Mouse (Mus musculus) c-Kit-positive CD71-positive TER-119-positive erythroid progenitor cells, embryonic 14.5 days (primary cell): Measurements from ENCODE around the gene Lgr5.

Source experiments
- DNase-seq: peaks from one replicate; pipeline ENCODE4 v3.0.0-alpha.2; 2013; ENCODE audit warnings: low spot score

The Lgr5 gene

DNA sequence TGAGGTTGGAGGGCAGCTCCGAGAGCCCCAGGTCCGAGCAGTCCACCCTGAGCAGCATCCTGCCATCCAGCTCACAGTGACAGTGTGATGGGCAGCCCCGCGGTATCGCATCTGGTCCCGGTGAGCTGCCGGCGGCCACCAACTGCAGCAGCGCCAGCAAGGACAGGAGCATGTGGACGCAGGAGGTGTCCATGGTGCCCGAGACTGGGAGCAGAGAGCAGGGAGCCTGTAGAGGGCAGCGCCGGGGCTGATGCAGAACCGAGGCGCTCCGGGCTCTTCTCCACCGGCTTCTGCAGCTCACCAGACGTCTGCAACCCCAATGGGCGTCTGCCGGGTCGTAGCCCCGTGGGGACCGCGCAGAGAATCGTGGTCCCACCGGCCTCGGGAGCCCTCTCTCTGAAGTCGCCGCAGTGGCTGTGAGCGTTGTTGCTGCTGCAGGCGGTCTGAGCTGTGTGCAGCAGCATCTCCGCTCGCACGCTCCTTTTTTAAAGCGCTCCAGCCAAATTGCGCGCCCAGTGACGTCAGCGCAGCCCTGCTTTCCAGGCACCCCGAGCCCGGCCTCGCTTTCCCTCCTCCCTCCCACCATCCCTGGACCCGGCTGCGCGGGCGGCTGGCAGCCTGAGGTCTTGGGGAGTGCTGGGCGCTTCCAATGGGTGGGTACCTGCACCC is at the start of gene Lgr5:
Gene Lgr5, minus strand, starts transcription at position 480 of the 669 bp plus-strand sequence.
- no peak for DNase-seq

DNA sequence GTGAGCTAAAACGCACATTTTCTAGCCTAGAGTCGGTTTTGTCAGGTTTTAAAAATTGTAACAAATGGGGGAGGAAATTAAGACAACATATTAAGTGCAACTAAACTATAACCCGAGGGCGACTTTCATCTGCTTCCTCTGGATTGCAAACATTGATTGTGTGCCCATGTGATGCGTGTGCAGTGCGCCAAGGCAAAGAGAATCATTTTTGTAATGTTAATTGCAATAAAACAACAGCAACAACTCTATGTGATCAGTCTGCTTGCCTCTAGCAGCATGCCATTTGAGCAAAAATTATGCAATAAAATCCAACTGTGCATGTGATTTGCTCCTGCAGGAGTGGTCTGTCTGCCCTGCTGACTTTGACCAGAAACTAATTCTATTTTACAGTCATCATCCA is 39.1 kb upstream of the Lgr5 start:
- DNase-seq: no peak

DNA sequence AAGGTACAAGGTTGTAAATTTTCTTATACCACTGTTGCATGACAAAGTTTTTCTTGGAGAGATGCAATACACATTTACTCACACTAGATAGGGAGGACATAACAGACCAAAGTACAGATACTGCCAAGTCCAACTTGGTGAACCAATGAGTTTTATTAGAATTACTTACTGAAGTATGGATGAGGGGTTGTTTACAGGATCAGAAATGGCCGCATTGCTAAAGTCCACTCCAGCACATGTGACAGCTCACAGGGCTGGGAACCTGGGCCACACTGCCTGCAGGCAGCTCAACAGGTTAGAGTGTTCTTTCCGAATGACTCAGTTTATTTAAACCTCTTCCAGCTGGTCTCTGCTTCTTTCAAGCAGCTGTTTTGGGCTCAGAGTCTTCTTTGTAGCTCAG is 37.4 kb upstream of the Lgr5 start:
- no peak for DNase-seq

DNA sequence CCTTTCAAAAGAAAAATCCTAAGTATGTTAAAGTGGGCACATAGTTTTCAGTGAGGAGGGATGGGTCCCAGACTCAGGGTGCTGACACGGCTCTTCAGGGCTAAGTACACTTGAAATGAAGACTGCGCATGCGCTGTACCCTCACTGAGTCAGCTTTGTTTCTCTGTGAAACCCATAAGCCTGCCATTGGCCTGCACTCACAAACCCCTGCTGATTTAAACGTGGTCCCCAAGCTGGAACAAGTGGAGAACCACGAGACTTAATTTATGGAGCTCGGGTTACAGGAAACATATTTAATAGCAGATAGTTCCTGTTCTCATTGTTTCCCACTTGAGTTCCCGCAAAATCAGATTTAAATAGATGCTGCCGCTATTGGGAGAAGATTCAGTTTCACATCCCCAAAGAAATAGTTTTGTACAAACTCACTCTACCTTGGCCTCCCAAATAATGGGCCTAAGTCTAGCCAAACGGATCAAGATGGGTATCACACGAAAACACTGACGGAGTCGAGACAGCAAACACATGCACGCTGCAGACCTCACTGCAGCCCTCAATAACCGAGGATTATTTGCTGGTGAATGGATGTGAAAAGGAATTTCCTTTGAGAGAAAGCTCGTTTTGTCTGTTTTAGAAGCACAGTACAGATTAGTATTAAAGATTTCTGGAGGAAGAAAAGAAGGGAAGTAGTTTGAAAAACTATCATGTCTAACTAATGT is 36.5 kb upstream of the Lgr5 start:
- no peak for DNase-seq

DNA sequence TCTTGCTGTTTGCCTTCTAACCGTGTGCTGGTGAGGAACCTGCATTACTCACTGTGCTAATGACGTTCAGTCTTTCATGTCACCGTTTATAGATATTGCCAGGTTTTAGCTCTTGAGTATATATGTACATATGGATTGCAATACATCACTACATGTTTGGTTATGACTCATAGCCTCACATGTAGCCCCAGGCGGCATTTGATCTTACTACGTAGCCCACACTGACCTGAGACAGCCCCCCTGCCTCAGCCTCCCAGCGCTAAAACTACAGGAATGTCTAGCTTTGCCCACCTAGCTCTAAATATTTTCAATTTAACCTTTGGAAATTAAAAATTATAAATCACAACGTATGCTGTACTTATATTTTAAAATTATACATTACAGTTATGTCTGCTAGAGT is 35.9 kb upstream of the Lgr5 start:
- DNase-seq: no peak

DNA sequence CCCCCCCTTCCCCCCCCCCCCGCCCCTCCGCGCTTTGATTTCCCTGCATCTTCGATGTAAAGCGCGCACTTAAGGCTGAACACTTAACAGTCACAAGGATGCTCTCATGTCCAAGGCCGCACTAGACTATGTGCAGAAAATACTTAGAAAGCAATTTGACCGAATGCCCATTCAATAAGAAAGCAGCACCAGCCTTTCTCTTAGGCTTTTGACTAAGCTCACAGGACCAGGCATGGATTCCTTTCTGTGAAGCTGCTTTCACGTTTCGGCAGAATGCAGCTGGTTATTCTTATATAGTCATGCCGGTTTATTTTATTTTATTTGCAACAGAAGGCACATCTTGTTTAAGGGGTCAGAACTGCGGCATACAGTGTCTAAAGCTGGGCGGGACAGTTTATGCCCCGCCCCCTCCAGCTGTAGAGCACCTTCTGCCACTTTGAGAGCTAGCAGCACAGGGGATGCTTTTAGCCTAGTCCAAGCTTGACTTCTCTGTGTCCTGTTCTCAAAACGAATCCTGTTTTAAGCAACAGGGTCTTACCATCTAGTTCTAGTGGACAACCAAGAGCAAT is 30.8 kb upstream of the Lgr5 start:
- DNase-seq: no peak

DNA sequence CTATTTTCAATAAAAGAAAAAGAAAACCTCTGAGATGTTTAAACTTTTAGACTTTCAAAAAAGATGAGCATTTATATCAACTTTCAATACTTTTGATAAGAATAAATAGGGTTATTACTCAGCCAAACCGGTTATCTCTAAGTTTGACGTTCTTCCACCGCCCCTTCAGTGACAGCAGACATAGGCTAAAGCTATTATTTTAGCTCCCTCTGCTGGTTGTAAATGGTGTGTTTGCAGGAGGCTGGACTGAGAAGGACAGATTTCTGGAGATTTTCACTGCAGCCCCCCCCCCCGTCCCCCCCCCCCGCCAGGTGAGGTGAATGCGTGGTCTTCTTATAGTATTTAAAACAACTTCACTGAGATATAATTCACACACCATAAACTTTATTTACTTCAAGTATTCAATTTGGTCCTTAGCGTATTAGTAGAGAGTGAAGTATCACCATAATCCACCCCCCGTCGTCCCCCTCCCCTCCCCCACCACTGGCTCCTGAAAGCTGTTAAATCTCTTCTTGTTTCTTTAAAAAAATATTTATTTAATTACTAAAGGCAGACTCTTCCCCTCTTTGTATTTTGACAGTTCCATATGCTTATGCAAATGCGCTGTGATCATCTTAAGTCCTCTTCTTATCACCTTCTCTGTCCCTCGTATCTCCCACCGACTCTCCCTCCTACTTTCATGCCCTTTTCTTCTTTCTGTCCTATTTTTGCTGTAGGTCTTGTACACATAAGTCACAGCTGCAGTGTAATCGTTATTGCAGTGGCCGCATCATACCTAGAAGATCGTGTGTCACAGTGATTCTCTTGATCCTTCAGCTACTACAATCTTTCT is 30.1 kb upstream of the Lgr5 start:
- peak; percentile 7 for DNase-seq

DNA sequence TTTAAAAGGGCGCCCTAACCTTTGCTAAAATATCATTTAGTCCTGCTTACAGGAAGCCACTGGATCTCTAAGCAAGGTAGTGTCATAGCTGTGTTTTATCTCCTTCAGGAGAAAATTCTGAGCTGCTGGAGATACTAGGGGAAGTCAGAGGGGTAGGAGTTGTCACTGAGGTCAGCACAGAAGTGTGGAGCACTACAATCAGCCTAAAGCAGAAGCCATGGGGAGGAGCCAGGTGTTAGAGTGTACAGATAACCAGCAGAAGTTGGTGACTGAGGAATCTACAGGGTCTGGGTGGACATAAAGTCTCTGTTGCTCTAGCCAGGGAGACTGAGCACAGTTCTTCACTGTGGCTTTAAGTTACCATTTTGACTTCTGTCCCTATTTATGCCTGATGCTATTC is 8.2 kb upstream of the Lgr5 start:
- DNase-seq: no peak

DNA sequence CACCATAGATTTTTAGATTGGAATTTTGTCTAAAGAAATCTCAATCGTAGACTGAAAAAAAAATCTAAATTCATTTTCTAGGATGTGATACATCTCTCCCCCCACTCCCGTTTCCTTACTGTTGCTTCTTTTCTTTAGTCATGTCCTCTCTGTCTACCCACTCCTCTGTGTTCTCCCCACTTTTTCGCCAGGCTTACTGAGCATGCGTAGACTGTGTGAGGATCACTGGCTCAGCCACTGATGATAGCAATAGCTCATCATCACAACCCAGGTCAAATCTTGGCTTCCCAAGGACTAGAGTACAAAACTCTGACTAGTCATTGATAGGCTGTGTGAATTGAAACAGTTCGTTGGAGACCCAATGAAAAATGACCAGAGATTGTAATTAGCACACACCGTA is 6.1 kb upstream of the Lgr5 start:
- DNase-seq: no peak

DNA sequence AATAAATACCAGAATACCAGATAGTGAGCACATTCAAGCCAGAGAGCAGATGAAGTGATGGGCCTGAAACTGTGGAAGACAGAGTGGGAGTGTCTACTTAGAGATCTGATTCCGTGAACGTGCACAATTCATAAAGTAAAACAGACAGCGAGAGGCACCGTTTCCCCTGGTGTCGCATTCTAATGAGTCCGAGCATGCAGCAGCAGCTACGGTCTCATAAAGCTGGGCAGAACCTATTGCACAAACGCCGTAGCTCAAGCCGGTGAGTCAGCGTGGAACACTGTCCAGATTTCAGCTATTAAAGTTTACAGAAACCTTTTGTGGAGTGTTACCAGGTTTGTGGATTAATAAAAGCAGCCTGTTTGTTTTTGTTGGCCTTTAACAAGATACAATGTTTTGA is 5.6 kb upstream of the Lgr5 start:
- DNase-seq: no peak

DNA sequence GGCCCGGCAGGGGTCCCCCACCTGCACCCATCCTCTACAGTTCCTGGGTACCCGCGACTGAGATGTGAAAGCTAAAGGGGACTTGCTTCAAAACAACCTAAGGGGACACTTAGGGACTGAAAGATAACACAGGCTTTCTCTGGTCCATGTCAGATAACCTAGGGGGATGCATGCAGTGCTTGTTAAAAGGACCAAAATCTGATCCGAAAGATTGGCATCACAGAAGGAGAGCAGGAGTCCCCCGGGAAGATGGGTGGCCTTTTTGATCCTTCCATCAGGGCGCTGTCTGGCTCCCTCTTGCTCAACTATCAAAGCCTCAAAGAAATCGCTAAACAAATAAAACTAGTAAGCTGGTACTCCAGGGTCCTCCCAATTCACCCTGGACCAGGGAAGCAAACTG is 399 bp upstream of the Lgr5 start:
- no peak for DNase-seq

DNA sequence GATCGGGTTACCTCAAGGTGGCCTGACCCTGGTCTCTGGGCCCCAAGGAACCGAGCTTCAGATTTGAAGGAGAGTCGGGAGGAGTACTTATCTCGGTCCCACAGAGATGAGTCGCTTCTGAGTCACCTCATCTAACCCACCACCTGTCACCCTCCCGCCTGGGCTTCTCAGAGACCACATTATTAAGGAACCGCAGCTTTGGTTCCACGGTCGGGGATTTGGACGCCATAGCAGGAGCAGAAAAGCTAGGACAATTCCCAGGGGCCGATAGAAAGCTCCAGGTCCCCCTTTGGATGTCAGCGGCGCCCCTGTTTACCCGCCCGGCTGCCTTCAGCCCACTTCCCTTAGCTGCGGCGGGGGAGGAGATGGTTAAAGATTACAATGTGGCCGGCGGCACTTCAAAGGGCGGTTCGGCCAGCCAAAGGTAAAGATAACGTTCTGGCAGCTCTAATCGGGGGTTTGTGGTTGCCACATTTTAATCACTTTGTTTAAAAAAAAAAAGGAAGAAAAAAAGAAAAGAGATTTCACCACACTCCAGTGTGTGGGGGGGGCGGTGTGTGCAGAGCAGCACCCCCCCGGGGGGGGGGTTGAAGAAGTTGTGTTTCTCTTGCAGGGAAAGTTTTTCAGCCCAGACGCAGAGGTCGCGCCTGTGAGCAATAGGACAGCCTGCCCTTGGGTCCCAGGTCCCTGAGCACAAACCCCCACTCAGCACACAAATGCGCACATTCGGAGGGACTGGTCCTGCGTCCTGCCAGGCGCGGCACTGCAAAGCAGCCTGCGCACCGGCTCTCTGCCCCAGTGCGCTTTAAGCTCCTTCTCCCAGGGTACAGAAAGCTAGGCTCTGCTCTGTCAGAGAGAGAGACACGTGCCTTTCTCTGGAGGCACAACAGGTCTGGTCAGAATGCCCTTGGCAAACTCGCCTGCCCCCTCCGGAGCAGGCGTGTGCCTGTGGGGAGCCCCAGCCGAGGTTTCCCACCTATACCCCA is 1.0 kb downstream of the Lgr5 start:
- peak; percentile 6 for DNase-seq

DNA sequence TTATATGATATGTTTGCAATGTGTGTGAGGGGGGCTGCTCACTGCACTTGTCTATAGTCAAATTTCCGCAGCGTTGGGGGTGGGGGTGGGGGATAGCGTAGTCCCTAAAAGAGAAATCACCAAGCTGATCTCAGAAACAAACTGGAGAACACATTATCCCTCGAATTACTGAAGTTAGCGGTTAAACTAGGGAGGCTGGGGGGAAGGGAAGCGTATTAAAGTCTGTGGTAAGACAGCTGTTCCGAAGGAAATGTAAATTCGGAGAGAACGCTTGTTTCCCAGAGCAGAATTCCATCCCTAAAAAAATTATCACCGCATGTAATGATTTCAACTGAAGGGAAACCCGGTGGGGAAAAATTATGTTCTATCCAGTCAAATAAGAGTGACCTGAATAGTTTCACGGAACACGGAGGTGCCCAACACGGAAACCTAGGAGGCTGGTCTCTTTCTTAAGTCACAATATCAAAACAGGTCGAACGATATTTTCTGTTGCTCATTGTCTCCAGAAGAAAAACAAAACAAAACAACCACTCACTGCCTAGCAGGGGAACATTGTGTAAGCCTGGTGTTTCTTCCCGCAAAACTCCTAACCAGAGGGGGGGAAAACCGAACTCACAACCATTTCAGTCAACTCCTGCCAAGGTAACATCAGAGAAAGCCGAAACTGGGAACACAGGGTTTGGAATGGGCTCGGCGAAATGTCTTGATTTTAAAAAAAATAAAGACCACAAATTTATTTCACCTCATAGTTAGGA is 1.9 kb downstream of the Lgr5 start:
- DNase-seq: no peak

DNA sequence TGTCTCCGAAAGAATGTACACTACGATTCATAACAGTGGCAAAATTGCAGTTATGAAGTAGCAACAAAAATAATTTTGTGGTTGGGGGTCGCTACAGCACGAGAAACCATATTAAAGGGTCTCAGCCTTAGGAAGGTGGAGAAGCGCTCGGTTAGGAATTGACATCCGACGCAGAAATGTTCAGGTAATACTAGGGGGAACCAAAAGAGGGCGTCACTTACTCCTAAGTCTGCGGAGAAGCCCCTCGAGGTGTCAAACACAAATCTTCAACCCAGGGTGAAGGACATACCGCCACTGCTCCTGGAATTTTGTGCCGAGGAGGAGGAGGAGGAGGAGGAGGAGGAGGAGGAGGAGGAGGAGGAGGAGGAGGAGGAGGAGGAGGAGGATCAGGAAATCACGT is 2.9 kb downstream of the Lgr5 start:
- no peak for DNase-seq

DNA sequence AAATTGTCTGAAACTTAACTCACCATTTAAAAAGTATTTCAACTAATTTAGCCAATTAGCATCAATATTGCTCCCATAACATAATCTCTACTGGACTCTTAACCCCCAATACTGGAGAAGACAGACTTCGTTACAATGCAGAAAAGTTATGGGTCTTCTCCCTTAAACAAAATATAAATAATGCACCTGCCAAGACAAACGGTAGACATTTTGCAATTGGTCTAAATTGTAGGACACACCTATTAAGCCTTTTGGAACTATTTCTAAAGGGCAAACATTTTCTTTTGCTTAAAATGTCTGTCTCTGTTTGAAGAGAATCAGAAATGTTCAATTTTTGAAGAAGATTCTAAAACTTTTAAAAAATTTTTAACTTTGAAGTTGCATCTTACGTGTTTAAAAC is 4.5 kb downstream of the Lgr5 start:
- no peak for DNase-seq

DNA sequence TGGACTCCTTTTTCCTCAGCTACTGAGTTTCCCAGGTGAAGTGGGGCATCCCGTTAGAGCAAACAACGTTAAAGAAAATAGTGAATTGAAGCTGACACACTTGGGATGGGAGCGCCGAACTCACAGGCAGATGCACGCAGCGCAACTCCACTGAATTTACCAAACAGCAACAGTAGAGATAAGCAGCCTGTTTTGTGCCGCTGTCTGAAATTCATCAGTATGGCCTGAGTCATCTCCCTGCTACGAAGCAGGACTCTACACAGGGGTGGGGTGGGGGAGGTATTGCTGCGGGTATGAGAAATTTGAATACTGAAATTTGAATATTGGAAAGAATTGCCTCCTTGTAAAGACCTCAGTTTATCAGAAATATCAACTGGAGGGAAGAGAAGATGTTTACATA is 5.6 kb downstream of the Lgr5 start:
- DNase-seq: no peak

DNA sequence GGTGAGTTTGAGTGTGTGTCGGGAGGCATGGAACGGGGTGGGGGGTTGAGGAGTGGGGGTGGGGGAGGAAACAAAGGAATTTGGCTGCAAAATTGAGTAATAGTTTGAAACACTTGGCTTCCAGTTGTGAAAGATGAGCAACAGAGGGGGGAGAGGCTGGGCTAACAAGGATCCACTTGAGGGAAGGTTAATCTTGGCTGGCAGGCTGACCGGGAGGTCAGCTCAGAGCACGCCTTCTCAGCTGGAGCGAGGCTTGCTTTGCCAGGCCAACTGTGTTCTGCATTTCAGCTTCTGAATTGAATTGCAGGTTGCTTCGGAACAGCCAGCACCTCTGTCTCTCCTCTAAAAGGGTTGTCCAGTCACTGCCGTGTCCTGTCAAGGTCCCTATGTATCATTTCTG is 8.1 kb downstream of the Lgr5 start:
- DNase-seq: no peak

DNA sequence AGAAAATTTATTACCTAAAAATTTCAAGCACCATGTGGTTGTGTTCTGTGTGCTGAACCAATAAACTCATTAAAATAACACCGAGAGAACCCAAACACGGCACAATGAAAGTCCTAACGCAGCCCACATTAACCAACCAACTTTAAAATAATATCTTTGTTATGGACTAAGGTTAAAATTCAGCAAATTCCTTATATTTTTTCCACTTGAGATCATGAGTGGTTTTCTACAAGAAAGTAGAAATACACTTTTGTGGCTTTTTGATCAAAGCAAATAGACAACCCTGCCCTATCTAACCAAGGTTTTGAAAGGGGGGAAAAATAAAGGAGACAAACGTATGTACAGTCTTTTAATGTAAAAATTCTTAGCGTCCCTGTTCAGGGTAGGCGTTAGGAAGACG is 8.5 kb downstream of the Lgr5 start:
- DNase-seq: no peak

DNA sequence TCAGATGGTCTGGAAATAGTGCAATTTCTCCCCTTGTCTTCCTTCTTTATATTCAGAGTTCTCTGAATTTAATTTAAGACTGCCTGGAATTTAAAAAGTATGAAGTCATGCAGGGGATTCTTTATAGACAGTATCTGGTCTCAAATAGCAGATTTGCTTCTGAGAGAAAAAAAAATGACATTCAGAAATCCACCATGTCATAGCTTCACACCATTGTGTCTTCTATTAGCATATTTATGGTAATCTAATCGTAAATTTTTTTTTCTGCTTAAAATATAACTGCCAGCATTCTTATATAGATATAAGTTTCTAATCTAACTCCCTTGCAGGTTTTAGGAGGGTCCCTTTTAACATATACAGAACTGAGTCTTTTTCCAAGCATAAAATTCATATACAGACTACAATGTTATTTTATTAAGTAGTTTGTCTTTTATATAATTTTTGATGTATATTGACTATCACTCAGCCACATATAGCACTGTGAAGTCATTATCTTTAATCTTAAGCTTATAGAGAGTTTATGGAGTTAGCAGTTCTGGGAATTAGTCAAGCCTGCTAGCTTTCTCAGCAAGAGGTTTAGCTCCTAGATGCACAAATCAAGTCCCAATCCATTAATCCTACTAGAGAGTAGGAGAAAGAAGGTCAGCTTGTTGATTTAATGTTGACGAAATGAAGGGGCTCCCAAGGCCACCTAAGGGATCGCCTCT is 15.7 kb downstream of the Lgr5 start:
- no peak for DNase-seq

DNA sequence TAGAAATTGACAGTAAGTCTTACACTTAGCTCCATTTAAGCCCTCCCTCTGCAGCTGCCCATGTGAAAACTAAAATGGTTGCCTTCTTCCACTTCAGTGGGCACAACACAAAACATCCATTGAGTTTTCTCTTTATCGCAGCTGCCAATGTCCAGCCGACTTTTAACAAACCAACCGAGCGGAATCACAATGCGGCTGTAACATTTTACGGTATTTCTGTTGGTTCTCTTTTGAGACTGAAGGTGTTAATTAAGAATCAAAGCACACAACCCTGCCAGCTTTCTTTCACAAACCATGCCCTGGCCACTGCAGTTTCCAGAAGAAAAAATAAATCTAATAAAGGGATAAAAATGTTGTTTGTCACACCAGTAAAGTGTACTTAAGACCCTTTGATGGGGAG is 16.3 kb downstream of the Lgr5 start:
- no peak for DNase-seq
